Mouse (Mus musculus) lung, embryonic 16.5 days (tissue): Measurements from ENCODE around the gene Olfr1423. TPM values are rescaled to one million over a fixed set of nuclear protein-coding genes. Genes with fewer than 3 reads are reported as not detected.

Source experiments
- ATAC-seq: fragments of 200-750 bp; cut with Nextera tagmentation; 2 replicates; pipeline ENCODE4 v1.8.0; 2017; ENCODE audit warnings: low read depth, mild to moderate bottlenecking, moderate library complexity
- H3K27ac ChIP-seq: fragments of 300-500 bp; sonication (generic); 2 replicates; pipeline ENCODE4 v1.5.1; 2014; ENCODE audit warnings: mild to moderate bottlenecking, control low read depth, low read length
- H3K27me3 ChIP-seq: fragments of 300-500 bp; sonication (generic); 2 replicates; pipeline ENCODE4 v1.6.1; 2014; ENCODE audit warnings: low read depth, low read length, mixed read lengths; ENCODE audit not compliant: control insufficient read depth, insufficient read depth
- H3K36me3 ChIP-seq: fragments of 300-500 bp; sonication (generic); 2 replicates; pipeline ENCODE4 v1.6.1; 2014; ENCODE audit warnings: low read length; ENCODE audit not compliant: control insufficient read depth, insufficient read depth
- H3K4me1 ChIP-seq: fragments of 300-500 bp; sonication (generic); replicated peaks from 2 replicates; pipeline ENCODE4 v1.6.1; 2014; ENCODE audit warnings: low read length, mixed read lengths; ENCODE audit not compliant: control insufficient read depth, insufficient read depth
- H3K4me2 ChIP-seq: fragments of 300-500 bp; sonication (generic); 2 replicates; pipeline ENCODE4 v1.6.1; 2014; ENCODE audit warnings: low read depth, low read length, control low read depth
- H3K4me3 ChIP-seq: fragments of 300-500 bp; sonication (generic); 2 replicates; pipeline ENCODE4 v1.5.1; 2014; ENCODE audit warnings: mild to moderate bottlenecking, low read length, control low read depth
- H3K9ac ChIP-seq: fragments of 300-500 bp; sonication (generic); 2 replicates; pipeline ENCODE4 v1.6.1; 2014; ENCODE audit warnings: low read length, control low read depth
- H3K9me3 ChIP-seq: fragments of 300-500 bp; sonication (generic); 2 replicates; pipeline ENCODE4 v1.6.1; 2016; ENCODE audit warnings: low read length; ENCODE audit not compliant: control insufficient read depth
- WGBS: fragments of 180-500 bp; shearing (Covaris S2); extraction: QIAGEN DNeasy Blood & Tissue Kit; methylation state at CpG from one replicate; pipeline ENCODE4 v1.1.7; 2014; 5-methylcytosine and 5-hydroxymethylcytosine counted together
- polyA plus RNA-seq: library from polyadenylated mRNA; unstranded; fragments of >200 nt; fragmentation: Nextera tagmentation; extraction: Ambion mirVana; gene quantifications from 2 replicates; pipeline ENCODE4 v1.2.1, GENCODE M21; 2015

Olfr1423 gene
- polyA plus RNA-seq, 1 experiment from 2014 or later = not detected

- Histone ChIP-seq H3K4me2 (no peak overlapping the region), H3K9ac (no peak overlapping the region), H3K27me3 (no peaks in the 10 kb centered on the region), H3K9me3 (no peaks in the 10 kb centered on the region), H3K36me3 (no peaks in the 10 kb centered on the region), H3K4me1 (0 out of 2 replicates have a peak, but pooled peaks cover 4% of the 10 kb centered on the region), H3K4me3 (no peak overlapping the region), H3K27ac (no peak overlapping the region)
- WGBS = 82% methylated on average over 4 of the region's 4 CpGs
- ATAC-seq = no peak
These were observed 24.9 kb downstream of the Olfr1423 start for GRCm38 (mm10) chr19:12016192-12016591.

- Histone ChIP-seq H3K9me3 (no peaks in the 10 kb centered on the region), H3K27me3 (no peaks in the 10 kb centered on the region), H3K9ac (no peak overlapping the region), H3K4me1 (0 out of 2 replicates have a peak, but pooled peaks cover 4% of the 10 kb centered on the region), H3K4me3 (no peak overlapping the region), H3K36me3 (no peaks in the 10 kb centered on the region), H3K27ac (no peak overlapping the region), H3K4me2 (no peak overlapping the region)
- 72% methylated on average over 8 of the region's 8 CpGs for WGBS
- ATAC-seq = no peak
These were observed 25.4 kb downstream of the Olfr1423 start for GRCm38 (mm10) chr19:12015708-12016107.

DNA sequence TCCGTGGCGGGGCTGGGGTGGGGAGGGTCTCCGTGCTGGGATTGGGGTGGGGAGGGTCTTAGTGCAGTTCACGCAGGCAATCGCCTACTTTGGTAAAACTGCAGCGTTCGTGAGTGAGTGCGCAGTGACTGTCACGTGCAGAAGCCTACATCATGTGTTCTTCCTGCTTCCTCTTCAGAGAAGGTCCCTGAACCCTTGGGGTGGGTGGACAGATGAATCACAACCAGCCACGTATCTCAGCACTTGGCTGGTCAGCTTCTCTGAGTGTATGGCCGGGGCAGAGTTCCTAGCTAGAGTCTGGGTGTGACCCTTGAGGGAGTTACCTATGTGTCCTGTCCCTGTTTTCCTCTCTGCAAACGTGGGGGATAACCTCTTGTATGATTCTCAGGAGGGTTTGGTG is 27.9 kb downstream of the Olfr1423 start:
- H3K9ac ChIP-seq = peak overlapping the region; percentile 50
- H3K4me3 ChIP-seq = peak overlapping the region; percentile 76
- no peaks in the 10 kb centered on the region for H3K27me3 ChIP-seq
- H3K4me1 ChIP-seq = peaks cover 4% of the 10 kb centered on the region; the same call in 1 of the 2 replicates
- H3K4me2 ChIP-seq = peak overlapping the region; percentile 78
- WGBS = 0% methylated on average over 11 of the region's 12 CpGs
- no peak for ATAC-seq
- no peaks in the 10 kb centered on the region for H3K9me3 ChIP-seq
- H3K27ac ChIP-seq = no peak overlapping the region
- no peaks in the 10 kb centered on the region for H3K36me3 ChIP-seq

DNA sequence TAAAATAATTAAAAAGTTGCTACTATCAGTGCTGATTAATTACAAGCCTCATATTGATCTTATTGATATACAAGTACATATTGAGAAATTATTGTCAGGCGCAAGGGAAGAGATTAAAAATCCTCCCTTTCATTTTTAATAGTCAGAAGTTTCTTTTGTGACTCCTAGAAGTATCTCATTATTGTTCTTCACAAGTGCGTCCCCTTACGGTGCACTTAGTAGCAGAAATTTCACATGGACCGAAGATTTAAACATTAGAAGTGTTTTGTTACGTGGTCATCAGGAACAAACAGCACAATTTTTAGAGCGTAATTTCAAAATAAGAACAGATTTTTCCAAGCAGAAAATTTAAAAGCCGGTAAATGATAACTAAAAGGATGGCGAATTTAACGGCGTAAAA is 28.5 kb downstream of the Olfr1423 start:
- H3K36me3 ChIP-seq = no peaks in the 10 kb centered on the region
- no peaks in the 10 kb centered on the region for H3K27me3 ChIP-seq
- peak overlapping the region; percentile 78 for H3K4me2 ChIP-seq
- 1% methylated on average over 10 of the region's 10 CpGs for WGBS
- H3K9ac ChIP-seq = peak overlapping the region; percentile 50
- H3K4me3 ChIP-seq = peak overlapping the region; percentile 76
- no peaks in the 10 kb centered on the region for H3K9me3 ChIP-seq
- ATAC-seq = no peak
- peaks cover 7% of the 10 kb centered on the region; the same call in 1 of the 2 replicates for H3K4me1 ChIP-seq
- no peak overlapping the region for H3K27ac ChIP-seq

GRCm38 (mm10) chr19:12011560-12012556 is 29.3 kb downstream of the Olfr1423 start:
- no peaks in the 10 kb centered on the region for H3K27me3 ChIP-seq
- peak overlapping the region; percentile 79 for H3K9ac ChIP-seq
- ATAC-seq = peak; percentile 85
- no peaks in the 10 kb centered on the region for H3K9me3 ChIP-seq
- H3K36me3 ChIP-seq = no peaks in the 10 kb centered on the region
- H3K4me2 ChIP-seq = peak overlapping the region; percentile 78
- peaks cover 14% of the 10 kb centered on the region for H3K4me1 ChIP-seq
- under 1% methylated on average over 49 of the region's 49 CpGs for WGBS
- H3K27ac ChIP-seq = peak overlapping the region; percentile 85
- peak overlapping the region; percentile 76 for H3K4me3 ChIP-seq

- under 1% methylated on average over 26 of the region's 26 CpGs for WGBS
- H3K4me3 ChIP-seq = peak overlapping the region; percentile 76
- H3K4me1 ChIP-seq = peaks cover 17% of the 10 kb centered on the region
- peak; percentile 41 for ATAC-seq
- no peaks in the 10 kb centered on the region for H3K27me3 ChIP-seq
- H3K4me2 ChIP-seq = peak overlapping the region; percentile 78
- no peaks in the 10 kb centered on the region for H3K36me3 ChIP-seq
- no peaks in the 10 kb centered on the region for H3K9me3 ChIP-seq
- H3K9ac ChIP-seq = peak overlapping the region; percentile 79
- H3K27ac ChIP-seq = peak overlapping the region; percentile 92
These were observed 30.1 kb downstream of the Olfr1423 start for GRCm38 (mm10) chr19:12010916-12011559.

- no peaks in the 10 kb centered on the region for H3K27me3 ChIP-seq
- peak overlapping the region; percentile 76 for H3K4me3 ChIP-seq
- H3K9ac ChIP-seq = peak overlapping the region; percentile 79
- H3K4me1 ChIP-seq = peaks cover 17% of the 10 kb centered on the region
- H3K36me3 ChIP-seq = no peaks in the 10 kb centered on the region
- ATAC-seq = peak; percentile 23
- WGBS = 0% methylated on average over 24 of the region's 24 CpGs
- H3K9me3 ChIP-seq = no peaks in the 10 kb centered on the region
- peak overlapping the region; percentile 92 for H3K27ac ChIP-seq
- H3K4me2 ChIP-seq = peak overlapping the region; percentile 78
These were observed 30.8 kb downstream of the Olfr1423 start for GRCm38 (mm10) chr19:12010281-12010771.

- Histone ChIP-seq H3K27me3 (no peaks in the 10 kb centered on the region), H3K9me3 (no peaks in the 10 kb centered on the region), H3K9ac (peak overlapping the region; percentile 79), H3K4me3 (peak overlapping the region; percentile 76), H3K27ac (peak overlapping the region; percentile 92), H3K4me1 (peaks cover 19% of the 10 kb centered on the region), H3K36me3 (no peaks in the 10 kb centered on the region), H3K4me2 (peak overlapping the region; percentile 78)
- WGBS = under 1% methylated on average over 24 of the region's 24 CpGs
- ATAC-seq = no peak
These were observed 31.4 kb downstream of the Olfr1423 start for GRCm38 (mm10) chr19:12009501-12010280.
